Mouse (Mus musculus) urinary bladder, postnatal 4 days (tissue): ENCODE data around the gene Hjurp.
"Not testable (repeated sequence)": the region's sequence is repeated elsewhere in the genome, so short reads cannot be mapped to it uniquely, and the experiment has no call there.

Experiments
- DNase-seq, 2 experiments: peaks; one replicate each; pipeline ENCODE4 v3.0.0; 2021 to 2022; ENCODE audit warnings: low spot score in 2 of 2

Hjurp gene

GRCm38 (mm10) chr1:88225301-88225700 lies 52.1 kb downstream of the Hjurp start:
- not testable (repeated sequence) for DNase-seq

GRCm38 (mm10) chr1:88224029-88224776 lies 53.2 kb downstream of the Hjurp start:
- peak in 1 of 2 experiments; percentile 77 for DNase-seq

- peak in 1 of 2 experiments; percentile 70 for DNase-seq
Measured at GRCm38 (mm10) chr1:88223591-88223990, 53.8 kb downstream of the Hjurp start.

DNA sequence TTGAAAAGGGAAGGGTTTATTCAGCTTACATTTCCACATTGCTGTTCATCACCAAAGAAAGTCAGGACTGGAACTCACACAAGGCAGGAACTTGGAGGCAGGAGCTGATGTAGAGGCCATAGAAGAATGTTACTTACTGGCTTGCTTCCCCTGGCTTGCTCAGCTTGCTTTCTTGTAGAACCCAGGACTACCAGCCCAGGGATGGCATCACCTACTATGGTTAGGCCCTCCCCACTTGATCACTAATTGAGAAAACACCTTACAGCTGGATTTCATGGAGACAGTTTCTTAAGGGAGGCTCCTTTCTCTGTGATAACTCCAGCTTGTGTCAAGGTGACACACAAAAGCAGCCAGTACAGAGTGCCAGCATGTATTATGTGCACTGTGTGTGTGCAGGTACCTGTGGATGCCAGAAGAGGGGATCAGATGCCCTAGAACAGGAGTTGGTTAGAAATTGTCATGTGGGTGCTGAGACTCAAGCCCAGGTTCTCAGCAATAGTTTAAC lies 54.4 kb downstream of the Hjurp start:
- DNase-seq, result peak in 1 of 2 experiments; percentile 60

DNA sequence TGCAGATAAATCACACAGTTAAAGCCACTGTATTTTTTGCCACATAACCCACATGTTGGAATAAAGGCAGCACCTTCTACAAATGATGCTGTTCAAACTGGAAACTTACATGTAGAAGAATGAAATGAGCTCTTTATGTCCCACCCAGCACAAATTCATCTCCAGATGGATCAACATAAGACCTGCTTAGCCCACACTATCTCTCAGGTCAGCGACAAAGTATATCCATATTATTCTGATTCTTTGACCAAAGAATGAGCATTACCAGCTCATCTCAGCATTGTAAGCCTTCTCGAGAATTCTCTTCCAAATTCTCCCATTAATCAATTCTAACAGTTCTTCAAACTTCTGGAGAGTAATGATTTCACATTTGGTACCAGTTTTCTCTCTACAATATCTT lies 55.2 kb downstream of the Hjurp start:
- peak in 1 of 2 experiments; percentile 0 for DNase-seq

DNA sequence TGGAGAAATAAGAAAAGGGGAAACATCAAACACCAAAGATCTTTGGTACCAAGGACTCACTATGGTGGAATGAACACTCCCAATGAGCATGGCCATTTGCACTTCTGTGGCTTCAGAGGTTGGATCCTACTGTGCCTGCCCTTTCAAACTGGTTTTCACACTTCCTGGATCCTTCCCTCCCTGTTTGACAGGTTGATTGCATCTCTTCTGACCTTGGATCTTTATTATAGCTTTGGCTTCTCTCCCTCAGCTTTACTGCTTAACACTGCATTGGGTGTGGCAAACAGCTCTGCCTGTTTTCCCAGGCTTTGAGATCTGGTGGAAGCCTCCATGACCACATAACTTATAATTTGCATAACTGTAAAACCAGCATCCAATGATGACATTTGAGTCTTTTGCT lies 57.1 kb downstream of the Hjurp start:
- peak in 1 of 2 experiments; percentile 63 for DNase-seq

- peak in 1 of 2 experiments; percentile 57 for DNase-seq
Measured at GRCm38 (mm10) chr1:88219054-88219453, 58.4 kb downstream of the Hjurp start.

GRCm38 (mm10) chr1:88218591-88218990 lies 58.8 kb downstream of the Hjurp start:
- DNase-seq, result peak in 1 of 2 experiments; percentile 58

GRCm38 (mm10) chr1:88218051-88218450 lies 59.4 kb downstream of the Hjurp start:
- peak; percentile 37 to 80 for DNase-seq

GRCm38 (mm10) chr1:88217576-88217975 lies 59.9 kb downstream of the Hjurp start:
- peak in 1 of 2 experiments; percentile 59 for DNase-seq

DNA sequence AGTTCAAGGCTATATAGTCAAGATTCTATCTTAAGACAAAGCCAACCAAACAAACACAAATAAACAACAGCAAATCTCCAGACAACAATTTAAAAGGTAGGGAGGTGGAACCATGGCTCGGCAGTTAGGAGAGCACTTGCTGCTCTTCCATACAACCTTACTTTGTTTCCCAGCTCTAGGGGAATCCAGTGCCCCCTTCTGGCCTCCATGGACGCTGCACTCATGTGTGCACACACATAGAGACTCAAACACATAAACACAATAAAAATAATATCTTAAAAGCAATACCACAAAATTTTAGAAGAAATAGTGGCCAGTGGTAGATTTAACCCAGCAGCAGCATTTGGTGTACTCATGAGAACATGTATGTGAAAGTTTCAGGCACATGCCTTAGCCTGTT lies 60.3 kb downstream of the Hjurp start:
- peak in 1 of 2 experiments; percentile 78 for DNase-seq

DNA sequence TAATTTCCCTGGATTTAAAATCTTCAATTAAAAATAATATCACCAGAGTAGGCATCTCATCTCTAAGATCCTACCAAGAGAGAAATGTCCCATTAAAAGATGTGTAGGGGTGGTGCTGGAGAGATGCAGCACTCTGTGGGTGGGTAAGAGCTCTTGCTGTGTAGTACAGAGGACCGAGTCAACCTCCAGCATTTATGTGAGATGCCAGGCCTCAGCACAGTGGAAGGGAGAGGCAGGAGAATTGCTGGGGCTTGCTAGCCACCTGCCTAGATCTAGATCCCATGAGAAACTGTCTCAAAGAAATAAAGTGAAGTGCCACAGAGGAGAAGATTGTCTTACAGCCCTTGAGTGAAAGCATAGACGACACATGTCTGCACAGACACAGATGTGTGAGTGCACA lies 60.9 kb downstream of the Hjurp start:
- peak in 1 of 2 experiments; percentile 62 for DNase-seq

- DNase-seq, result peak in 1 of 2 experiments; percentile 64
Measured at GRCm38 (mm10) chr1:88215466-88216380, 61.7 kb downstream of the Hjurp start.

GRCm38 (mm10) chr1:88214462-88214952 lies 62.9 kb downstream of the Hjurp start:
- DNase-seq, result no peak

- peak; percentile 41 to 75 for DNase-seq
Measured at GRCm38 (mm10) chr1:88213766-88214461, 63.5 kb downstream of the Hjurp start.

DNA sequence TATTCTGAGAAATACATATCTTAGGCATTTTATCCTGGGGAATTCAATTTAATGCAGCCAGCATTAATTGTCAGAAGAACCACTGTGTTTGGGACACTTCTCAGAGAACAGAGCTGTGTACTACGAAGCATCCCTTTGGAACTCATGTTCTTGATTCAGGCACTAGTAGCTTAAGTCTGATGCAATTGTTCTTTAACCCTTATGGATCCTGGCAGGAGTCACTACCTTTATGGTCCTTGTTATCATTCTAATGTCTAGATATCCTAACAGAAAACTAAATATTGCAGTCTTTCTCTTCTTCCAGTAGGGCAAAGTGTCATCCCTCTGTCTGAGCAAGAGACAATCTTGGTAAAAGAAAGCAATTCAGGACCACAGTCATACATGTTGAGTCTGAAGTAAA lies 64.4 kb downstream of the Hjurp start:
- DNase-seq, result peak in 1 of 2 experiments; percentile 42
